Mouse (Mus musculus) retina, embryonic 14.5 days (tissue): ENCODE measurements around the gene Lims1.
A peak's percentile ranks its signal among the peaks of the same experiment; 100 is the strongest.

ENCODE experiments used
- DNase-seq: peaks from one replicate; pipeline ENCODE4 v3.0.0-alpha.2; 2015; ENCODE audit warnings: low spot score

Lims1 gene

GRCm38 (mm10) chr10:58350600-58350999, 27.3 kb downstream of the Lims1 start:
- no peak for DNase-seq

- no peak for DNase-seq
Observed at GRCm38 (mm10) chr10:58351670-58352069, 28.4 kb downstream of the Lims1 start.

GRCm38 (mm10) chr10:58352364-58352763, 29.1 kb downstream of the Lims1 start:
- DNase-seq = no peak

GRCm38 (mm10) chr10:58354561-58354960, 31.3 kb downstream of the Lims1 start:
- DNase-seq = no peak

GRCm38 (mm10) chr10:58356460-58356859, 33.2 kb downstream of the Lims1 start:
- no peak for DNase-seq

GRCm38 (mm10) chr10:58359123-58359522, 35.9 kb downstream of the Lims1 start:
- DNase-seq = peak; percentile 67

- DNase-seq = no peak
Observed at GRCm38 (mm10) chr10:58359952-58360351, 36.7 kb downstream of the Lims1 start.

GRCm38 (mm10) chr10:58362745-58363144, 39.5 kb downstream of the Lims1 start:
- no peak for DNase-seq

GRCm38 (mm10) chr10:58364770-58365515, 41.7 kb downstream of the Lims1 start:
- no peak for DNase-seq

GRCm38 (mm10) chr10:58368791-58369706, 45.8 kb downstream of the Lims1 start:
- no peak for DNase-seq

- DNase-seq = no peak
Observed at GRCm38 (mm10) chr10:58369707-58370093, 46.4 kb downstream of the Lims1 start.

GRCm38 (mm10) chr10:58370143-58370542, 46.9 kb downstream of the Lims1 start:
- no peak for DNase-seq

- no peak for DNase-seq
Observed at GRCm38 (mm10) chr10:58370559-58370958, 47.3 kb downstream of the Lims1 start.

GRCm38 (mm10) chr10:58371279-58371842, 48.1 kb downstream of the Lims1 start:
- DNase-seq = no peak

- DNase-seq = no peak
Observed at GRCm38 (mm10) chr10:58372430-58373030, 49.3 kb downstream of the Lims1 start.

- no peak for DNase-seq
Observed at GRCm38 (mm10) chr10:58373829-58374228, 50.6 kb downstream of the Lims1 start.

GRCm38 (mm10) chr10:58377592-58378197, 54.4 kb downstream of the Lims1 start:
- DNase-seq = peak; percentile 53

- no peak for DNase-seq
Observed at GRCm38 (mm10) chr10:58378380-58378779, 55.1 kb downstream of the Lims1 start.

GRCm38 (mm10) chr10:58379699-58380098, 56.4 kb downstream of the Lims1 start:
- no peak for DNase-seq

- no peak for DNase-seq
Observed at GRCm38 (mm10) chr10:58381904-58382303, 58.6 kb downstream of the Lims1 start.

GRCm38 (mm10) chr10:58382621-58383101, 59.4 kb downstream of the Lims1 start:
- peak; percentile 67 for DNase-seq

- DNase-seq = peak; percentile 31
Observed at GRCm38 (mm10) chr10:58383282-58383681, 60.0 kb downstream of the Lims1 start.
